Mouse (Mus musculus) brain, embryonic 14.5 days (tissue): ENCODE results near the gene Zfp287.

ENCODE experiments used
- CTCF ChIP-seq: fragments of 200-500 bp; IDR thresholded peaks from 2 replicates; pipeline ENCODE4 v1.5.1; 2012; ENCODE audit warnings: inconsistent platforms, mild to moderate bottlenecking, moderate library complexity, borderline replicate concordance; ENCODE audit not compliant: insufficient read depth, insufficient read length; ENCODE audit errors: extremely low read depth
- POLR2A ChIP-seq: fragments of 200-500 bp; IDR thresholded peaks from 2 replicates; pipeline ENCODE4 v1.6.1; 2012; ENCODE audit warnings: mild to moderate bottlenecking, inconsistent platforms, borderline replicate concordance; ENCODE audit not compliant: poor library complexity, insufficient read depth, insufficient read length, severe bottlenecking; ENCODE audit errors: extremely low read depth

- TF ChIP-seq POLR2A (no peak), CTCF (no peak)
These were observed 61.7 kb downstream of the Zfp287 start for GRCm38 (mm10) chr11:62670006-62670405.
